Mouse (Mus musculus) thymus, postnatal 0 days (tissue): ENCODE results near the gene Dlst. TPM values are rescaled to one million over a fixed set of nuclear protein-coding genes. Genes with fewer than 3 reads are reported as not detected.

Source experiments
- DNase-seq: peaks from one replicate; pipeline ENCODE4 v3.0.0-alpha.2; 2015; ENCODE audit warnings: low spot score
- polyA plus RNA-seq: library from polyadenylated mRNA; unstranded; fragments of >200 nt; fragmentation: Nextera tagmentation; extraction: Ambion mirVana; gene quantifications from 2 replicates; pipeline ENCODE4 v1.2.1, GENCODE M21; 2015

Gene Dlst
- 83.0 and 89.1 TPM in 2 replicates for polyA plus RNA-seq

DNA sequence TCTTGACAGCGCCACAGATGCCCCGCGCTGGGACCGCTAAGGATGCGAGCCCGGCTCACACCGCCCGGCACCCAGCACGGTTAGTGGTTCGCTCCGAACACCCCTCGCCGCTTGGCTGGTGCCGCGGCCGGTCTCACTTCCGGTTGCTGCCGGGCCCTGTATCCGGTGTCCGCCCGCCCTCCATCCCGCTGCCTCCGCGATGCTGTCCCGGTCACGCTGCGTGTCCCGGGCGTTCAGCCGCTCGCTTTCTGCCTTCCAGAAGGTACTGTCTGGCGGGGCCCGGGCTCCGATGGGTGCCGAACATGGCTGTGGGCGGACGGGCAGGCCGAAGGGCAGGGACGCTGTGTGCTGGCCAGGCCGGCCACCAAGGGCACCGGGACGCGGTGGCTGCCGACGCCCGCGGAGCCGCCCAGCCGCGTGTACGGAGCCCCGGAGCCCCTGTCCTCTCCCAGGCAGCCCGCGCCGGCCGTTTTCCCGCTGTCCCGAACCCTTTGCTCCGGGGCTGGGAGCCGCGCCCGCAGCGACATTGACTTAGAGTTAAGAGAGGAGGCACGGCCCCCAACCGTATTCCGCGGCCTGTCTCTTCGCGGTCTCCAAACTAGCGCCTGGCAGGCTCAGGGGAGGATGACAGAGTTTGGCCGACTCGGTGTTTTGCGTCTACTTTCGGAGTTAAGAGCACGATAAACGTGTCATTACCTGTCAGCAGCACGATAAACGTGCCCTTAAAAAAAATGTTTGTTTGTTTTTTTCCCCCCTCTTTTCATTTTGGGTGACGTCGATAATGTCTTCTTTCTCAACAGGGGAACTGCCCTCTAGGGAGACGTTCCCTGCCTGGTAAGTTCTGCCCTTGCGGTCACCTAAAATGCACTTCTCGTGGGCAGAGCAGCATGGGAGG is at the start of gene Dlst, which contains the start of gene Prox2:
Gene Dlst, plus strand, starts transcription at position 136 of the 895 bp plus-strand sequence.
Gene Prox2, minus strand, starts transcription at position 62 of the 895 bp plus-strand sequence.
- peak; percentile 81 for DNase-seq

- no peak for DNase-seq
These were observed 39.6 kb upstream of the Dlst start for GRCm38 (mm10) chr12:85071043-85071442.

DNA sequence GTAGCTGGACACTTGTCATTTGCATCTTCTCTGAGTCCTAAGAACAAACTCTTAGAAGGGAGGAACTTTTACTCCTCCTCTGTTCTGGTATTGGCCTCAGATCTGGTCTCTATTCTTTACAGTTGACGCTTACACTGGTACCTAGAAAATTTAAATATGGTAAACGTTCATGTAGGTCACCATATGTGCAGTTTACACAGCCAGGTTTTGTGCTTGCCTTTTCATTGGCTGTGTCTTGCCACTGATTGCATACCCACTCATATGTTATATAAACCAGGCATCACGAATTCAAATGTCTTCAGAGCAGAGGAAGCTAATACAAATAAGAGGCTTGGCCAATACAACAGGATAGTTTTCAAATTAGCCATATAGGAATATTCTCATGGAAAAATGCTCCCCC is 33.5 kb upstream of the Dlst start:
- DNase-seq: no peak

- no peak for DNase-seq
These were observed 26.4 kb upstream of the Dlst start for GRCm38 (mm10) chr12:85084257-85084656.

DNA sequence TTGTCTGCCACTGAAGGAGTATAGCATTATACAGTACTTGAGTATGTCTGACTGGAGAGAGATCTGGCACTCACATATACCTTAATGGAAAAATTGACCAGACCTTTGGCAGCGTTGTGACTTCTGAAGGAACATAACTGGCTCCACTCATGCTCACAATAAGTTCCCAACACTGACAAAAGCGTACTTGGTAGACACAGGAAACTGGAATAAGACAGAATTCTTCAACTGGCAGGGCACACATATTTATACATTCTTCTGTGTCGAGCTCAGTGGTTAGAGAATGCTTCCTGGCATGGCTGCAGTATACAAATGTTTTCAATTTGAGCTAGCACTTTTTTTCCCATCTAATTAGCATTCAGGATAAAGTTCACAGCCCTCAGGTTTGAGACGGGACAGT is 25.7 kb upstream of the Dlst start:
- DNase-seq: no peak

- no peak for DNase-seq
These were observed 22.8 kb upstream of the Dlst start for GRCm38 (mm10) chr12:85087845-85088244.

GRCm38 (mm10) chr12:85091190-85091589 is 19.4 kb upstream of the Dlst start:
- DNase-seq: no peak

DNA sequence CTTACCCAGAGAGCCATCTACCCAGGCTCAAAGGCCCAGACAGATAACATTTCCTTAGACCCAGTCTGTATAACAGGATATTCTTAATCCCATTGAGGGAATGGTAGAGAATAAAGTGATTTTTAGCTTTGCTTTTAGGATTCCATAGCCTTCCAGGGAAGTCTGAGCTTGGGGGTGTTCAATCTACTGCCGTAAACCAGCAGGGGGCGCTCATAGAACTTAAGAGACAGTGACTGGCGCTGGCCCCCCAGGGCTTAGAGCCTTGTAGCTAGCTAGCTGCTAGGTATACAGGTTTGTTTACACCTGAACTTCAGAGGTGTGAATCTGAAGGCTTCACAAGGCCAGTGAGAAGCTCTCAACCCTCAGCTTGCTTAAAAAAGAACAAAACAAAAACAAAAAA is 18.4 kb upstream of the Dlst start:
- DNase-seq: peak; percentile 80

DNA sequence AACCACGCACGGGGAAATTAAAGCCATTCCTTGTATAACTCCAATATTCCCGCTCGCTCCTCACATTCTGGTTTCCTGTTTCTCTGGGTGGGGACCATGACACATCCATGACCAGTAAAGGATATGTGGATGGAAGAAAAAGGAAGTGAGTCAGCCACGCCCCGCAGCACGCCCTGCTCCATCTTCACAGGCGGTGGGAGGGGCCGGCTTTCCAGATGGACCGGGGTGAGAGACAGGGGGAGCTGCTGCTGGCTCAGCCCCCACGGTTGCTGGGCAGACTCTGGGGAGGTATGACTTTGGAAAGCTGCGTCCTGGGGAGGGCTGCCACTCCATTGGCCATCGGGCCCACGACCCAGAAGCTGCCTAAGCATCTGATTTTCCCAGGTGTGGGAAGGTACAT is 16.6 kb upstream of the Dlst start:
- no peak for DNase-seq

GRCm38 (mm10) chr12:85094706-85095105 is 15.9 kb upstream of the Dlst start:
- no peak for DNase-seq

GRCm38 (mm10) chr12:85095146-85095545 is 15.5 kb upstream of the Dlst start:
- DNase-seq: no peak

GRCm38 (mm10) chr12:85095859-85096258 is 14.8 kb upstream of the Dlst start:
- DNase-seq: no peak

- DNase-seq: no peak
These were observed 9.6 kb upstream of the Dlst start for GRCm38 (mm10) chr12:85101001-85101400.

GRCm38 (mm10) chr12:85101521-85102106 is 9.0 kb upstream of the Dlst start:
- no peak for DNase-seq

DNA sequence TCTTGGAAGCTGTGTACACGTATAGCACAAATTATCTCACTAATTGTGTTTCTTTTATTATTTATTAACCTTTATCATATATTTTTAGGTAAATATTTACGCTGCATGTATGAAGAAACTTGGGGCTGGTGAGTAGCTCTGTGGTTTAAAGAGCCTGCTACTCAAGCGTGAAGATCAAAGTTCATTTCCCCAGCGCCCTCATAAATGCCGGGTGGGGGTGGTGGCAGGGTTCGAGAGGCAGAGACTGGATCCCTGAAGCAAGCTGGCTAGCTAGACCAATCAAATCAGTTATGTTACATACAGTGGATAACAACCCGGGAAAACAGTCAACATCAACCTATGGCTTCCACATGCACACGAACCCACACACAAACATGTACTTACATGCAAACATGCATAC is 7.5 kb upstream of the Dlst start:
- DNase-seq: no peak

DNA sequence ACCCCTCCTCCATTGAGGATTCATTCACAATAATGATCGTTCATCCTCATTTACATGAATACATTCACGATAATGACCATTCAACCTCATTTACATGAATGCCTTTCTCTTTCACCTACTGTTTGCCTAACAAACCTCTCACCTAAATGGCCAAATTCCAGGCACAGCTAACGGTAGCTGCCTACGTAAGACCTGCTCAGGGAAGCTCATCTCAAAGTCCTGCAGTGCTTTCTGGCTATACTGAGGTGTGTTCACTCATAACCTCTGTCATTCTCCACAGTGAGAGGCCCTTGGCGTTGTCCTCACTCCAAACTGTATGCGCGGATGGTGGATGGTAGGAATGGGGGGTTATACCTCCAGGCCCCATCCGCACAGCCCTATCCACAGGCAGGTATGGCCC is 5.8 kb upstream of the Dlst start:
- no peak for DNase-seq

DNA sequence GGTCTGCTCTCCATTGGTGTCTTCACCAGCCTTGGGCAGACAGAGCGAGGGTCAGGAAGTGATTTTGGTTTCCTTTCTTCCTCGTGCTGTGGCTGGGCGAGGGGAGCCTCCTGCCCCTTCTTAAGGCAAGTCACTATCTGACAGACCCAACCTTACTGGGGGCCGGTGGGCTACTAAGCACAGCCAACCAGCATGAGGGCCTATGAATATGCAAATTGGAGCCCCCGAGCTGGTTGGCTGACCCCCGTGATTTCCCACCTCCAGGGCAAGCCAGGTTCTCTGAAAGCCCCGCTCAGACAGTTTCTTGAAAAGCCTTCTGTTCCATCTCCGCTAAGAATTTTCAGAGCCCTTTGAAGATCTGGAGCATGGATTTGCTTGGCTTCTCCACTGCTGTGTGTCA is 4.3 kb upstream of the Dlst start:
- peak; percentile 24 for DNase-seq

DNA sequence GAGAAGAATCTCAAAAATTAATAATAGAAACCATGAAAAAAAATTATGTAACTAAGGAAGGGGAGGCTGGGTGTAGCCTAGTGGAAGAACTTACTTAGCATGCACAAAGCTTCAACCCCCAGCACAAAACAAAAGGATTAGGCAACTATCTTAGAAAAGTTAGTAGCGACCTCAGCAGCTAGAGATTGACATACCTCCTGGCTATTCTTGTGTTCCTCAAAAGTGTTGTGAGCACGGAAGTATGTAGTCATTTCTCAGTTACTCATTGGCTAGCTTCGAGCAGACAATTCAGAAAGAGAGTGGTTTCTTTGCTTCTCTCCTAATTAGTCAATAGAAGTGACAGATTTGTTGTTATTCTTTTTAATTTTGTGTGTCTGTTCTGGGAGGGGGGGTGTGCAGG is 2.0 kb upstream of the Dlst start:
- DNase-seq: no peak

GRCm38 (mm10) chr12:85109426-85109825 is 1.2 kb upstream of the Dlst start:
- DNase-seq: no peak

- no peak for DNase-seq
These were observed 479 bp upstream of the Dlst start for GRCm38 (mm10) chr12:85110011-85110697.

DNA sequence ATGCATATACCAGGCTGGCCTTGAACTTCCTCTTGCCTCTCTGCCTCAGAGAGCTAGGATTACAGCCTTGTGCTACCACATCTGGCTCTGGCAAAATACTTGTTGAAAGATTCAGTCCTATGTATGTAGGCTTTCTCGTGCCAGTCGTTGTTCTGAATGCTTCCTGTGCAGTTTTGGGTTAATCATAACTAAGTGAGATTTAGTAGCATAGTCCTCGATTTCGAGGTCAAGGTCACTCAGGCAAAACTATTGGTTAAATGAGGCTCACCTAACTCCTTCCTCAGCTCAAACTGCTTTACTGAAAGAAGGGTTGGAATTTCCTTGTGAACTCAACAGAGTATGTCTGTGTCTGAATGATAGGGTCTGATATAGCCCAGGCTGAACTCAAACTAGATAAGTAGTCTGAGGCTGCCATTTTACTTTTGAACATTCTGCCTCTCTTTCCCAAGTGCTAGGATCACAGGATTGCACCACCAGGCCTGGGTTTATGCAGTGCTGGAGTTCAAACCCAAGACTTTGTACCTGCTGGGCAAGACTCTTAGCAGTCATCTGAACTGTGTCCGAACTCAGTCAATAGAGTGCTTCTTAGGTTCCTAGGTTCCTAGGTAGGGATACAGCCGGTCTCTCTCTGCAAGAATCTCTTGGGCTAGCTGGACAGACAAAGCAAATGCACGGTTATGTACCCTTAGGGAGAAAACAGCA is 2.1 kb downstream of the Dlst start:
- DNase-seq: no peak

GRCm38 (mm10) chr12:85113337-85113736 is 2.7 kb downstream of the Dlst start:
- no peak for DNase-seq
